Mouse (Mus musculus) liver, postnatal 0 days (tissue): ENCODE measurements around the gene Grm5.

Experiments
- CTCF ChIP-seq: sonication (generic); IDR thresholded peaks from 2 replicates; pipeline ENCODE4 v1.5.1; 2016; ENCODE audit warnings: antibody characterized with exemption, low read depth
- EP300 ChIP-seq: IDR thresholded peaks from 2 replicates; pipeline ENCODE4 v1.6.1; 2016; ENCODE audit warnings: antibody characterized with exemption, low read depth, mild to moderate bottlenecking

- TF ChIP-seq CTCF, result no peak
- TF ChIP-seq EP300, result no peak
Measured at GRCm38 (mm10) chr7:88129536-88130487, 545.8 kb downstream of the Grm5 start.
